ENCODE assay signal across 12 mouse cellular contexts in genomic region chr13:29371466-29371771, GRCm38 (mm10).
DNase-seq lines count a peak whose midpoint lies in the region; ATAC-seq and TF ChIP-seq lines count a peak whose summit lies in the region.
"Had no signal": no experiment of that assay in that cellular context is flagged by ENCODE, and none has a peak within 500 bp of the region (broad histone marks: within the 10 kb centered on the region; RNA-seq: fewer than 3 reads in every experiment).

No protein-coding gene starts in this region.

- no peak for DNase-seq in forebrain, embryonic 10.5 days (ENCODE audit: extremely low spot score, low spot score)
- no peak for DNase-seq in midbrain, embryonic 10.5 days (ENCODE audit: low spot score)
- DNase-seq in right cerebral cortex, adult 2 months (ENCODE audit: low spot score in 2 of 2) = no peak
- no peak for DNase-seq in frontal cortex, postnatal 10 days (ENCODE audit: low spot score in 2 of 2)
- DNase-seq: right cerebral cortex, postnatal 4 days; thymus, adult 2 months had no signal

- no peak for TF ChIP-seq CTCF in intestine, postnatal 0 days (IDR thresholded peaks at IDR 0.05; ENCODE audit: low read depth)

- H3K27ac ChIP-seq in forebrain, embryonic 10.5 days = peak overlapping the region; percentile 89
- peak overlapping the region; percentile 96 for H3K27ac ChIP-seq in forebrain, embryonic 16.5 days (ENCODE audit: low read length)
- H3K27ac ChIP-seq in midbrain, embryonic 10.5 days (replicated peaks) = peak overlapping the region; percentile 91
- H3K27ac ChIP-seq in neural tube, embryonic 14.5 days (ENCODE audit: low read depth, low read length) = 0 out of 2 replicates have a peak overlapping the region, but pooled peaks have one; percentile 60
- H3K27ac ChIP-seq in intestine, postnatal 0 days (ENCODE audit: low read depth, low read length) = no peak overlapping the region

- no peaks in the 10 kb centered on the region for H3K9me3 ChIP-seq in forebrain, embryonic 10.5 days
- H3K9me3 ChIP-seq in forebrain, embryonic 16.5 days (ENCODE audit: control insufficient read depth, low read length) = no peaks in the 10 kb centered on the region
- no peaks in the 10 kb centered on the region for H3K9me3 ChIP-seq in midbrain, embryonic 10.5 days (replicated peaks)
- no peaks in the 10 kb centered on the region for H3K9me3 ChIP-seq in neural tube, embryonic 14.5 days (ENCODE audit: control insufficient read depth, low read length)
- no peaks in the 10 kb centered on the region for H3K9me3 ChIP-seq in intestine, postnatal 0 days (ENCODE audit: control insufficient read depth)

- peaks cover 57% of the 10 kb centered on the region for H3K4me1 ChIP-seq in forebrain, embryonic 10.5 days
- peaks cover 38% of the 10 kb centered on the region for H3K4me1 ChIP-seq in forebrain, embryonic 16.5 days (replicated peaks; ENCODE audit: control insufficient read depth, insufficient read depth, low read length)
- peaks cover 62% of the 10 kb centered on the region for H3K4me1 ChIP-seq in midbrain, embryonic 10.5 days
- H3K4me1 ChIP-seq in neural tube, embryonic 14.5 days (ENCODE audit: control insufficient read depth, insufficient read depth, low read length) = peaks cover 10% of the 10 kb centered on the region; the same call in 1 of the 2 replicates
- H3K4me1 ChIP-seq in intestine, postnatal 0 days (replicated peaks; ENCODE audit: control insufficient read depth, insufficient read depth, low read length) = no peaks in the 10 kb centered on the region

- 14% methylated on average over 4 of the region's 4 CpGs for WGBS in forebrain, embryonic 10.5 days
- WGBS in forebrain, embryonic 16.5 days = 6% methylated on average over 4 of the region's 4 CpGs
- WGBS in midbrain, embryonic 10.5 days = 14% methylated on average over 4 of the region's 4 CpGs
- WGBS in neural tube, embryonic 14.5 days = 23% methylated on average over 4 of the region's 4 CpGs
- 78% methylated on average over 4 of the region's 4 CpGs for WGBS in intestine, postnatal 0 days

- no peak overlapping the region; the same call in 1 of the 2 replicates for H3K9ac ChIP-seq in forebrain, embryonic 16.5 days (replicated peaks; ENCODE audit: low read depth, low read length)
- no peak overlapping the region for H3K9ac ChIP-seq in neural tube, embryonic 14.5 days (replicated peaks; ENCODE audit: low read depth, low read length)
- no peak overlapping the region for H3K9ac ChIP-seq in intestine, postnatal 0 days (ENCODE audit: low read depth, low read length)

- peak; percentile 79 for ATAC-seq in forebrain, embryonic 16.5 days
- no peak for ATAC-seq in neural tube, embryonic 14.5 days (ENCODE audit: low read depth)
- ATAC-seq in intestine, postnatal 0 days = no peak
- ATAC-seq: CD4-positive, CD25-positive, alpha-beta regulatory T cell, adult 4 months; lung, postnatal 0 days had no signal

- no peaks in the 10 kb centered on the region for H3K36me3 ChIP-seq in forebrain, embryonic 10.5 days (replicated peaks)
- no peaks in the 10 kb centered on the region for H3K36me3 ChIP-seq in forebrain, embryonic 16.5 days (ENCODE audit: control insufficient read depth, insufficient read depth)
- H3K36me3 ChIP-seq in midbrain, embryonic 10.5 days = no peaks in the 10 kb centered on the region
- no peaks in the 10 kb centered on the region for H3K36me3 ChIP-seq in neural tube, embryonic 14.5 days (ENCODE audit: control insufficient read depth, insufficient read depth, low read length)
- H3K36me3 ChIP-seq in intestine, postnatal 0 days (ENCODE audit: control insufficient read depth, insufficient read depth) = no peaks in the 10 kb centered on the region

- H3K4me2 ChIP-seq in forebrain, embryonic 16.5 days (ENCODE audit: low read length) = peak overlapping the region; percentile 42
- no peak overlapping the region for H3K4me2 ChIP-seq in neural tube, embryonic 14.5 days (ENCODE audit: low read depth, low read length)
- no peak overlapping the region for H3K4me2 ChIP-seq in intestine, postnatal 0 days (replicated peaks; ENCODE audit: low read depth)
- H3K4me2 ChIP-seq: liver, embryonic 11.5 days had no signal

- H3K4me3 ChIP-seq in forebrain, embryonic 10.5 days = peak overlapping the region; percentile 5; the same call in 1 of the 2 replicates
- H3K4me3 ChIP-seq in forebrain, embryonic 16.5 days (replicated peaks; ENCODE audit: low read length) = no peak overlapping the region
- H3K4me3 ChIP-seq in midbrain, embryonic 10.5 days = no peak overlapping the region
- H3K4me3 ChIP-seq in neural tube, embryonic 14.5 days (ENCODE audit: low read depth, low read length) = no peak overlapping the region
- H3K4me3 ChIP-seq in intestine, postnatal 0 days (ENCODE audit: low read depth, low read length) = no peak overlapping the region

- no peaks in the 10 kb centered on the region for H3K27me3 ChIP-seq in forebrain, embryonic 10.5 days (ENCODE audit: poor library complexity, severe bottlenecking)
- no peaks in the 10 kb centered on the region for H3K27me3 ChIP-seq in forebrain, embryonic 16.5 days (replicated peaks; ENCODE audit: control insufficient read depth, insufficient read depth, low read length)
- no peaks in the 10 kb centered on the region for H3K27me3 ChIP-seq in midbrain, embryonic 10.5 days (ENCODE audit: low read depth, poor library complexity, severe bottlenecking)
- H3K27me3 ChIP-seq in neural tube, embryonic 14.5 days (ENCODE audit: control insufficient read depth, insufficient read depth, low read length) = no peaks in the 10 kb centered on the region
- H3K27me3 ChIP-seq in intestine, postnatal 0 days (replicated peaks; ENCODE audit: control insufficient read depth, insufficient read depth, low read length) = no peaks in the 10 kb centered on the region
